Mouse (Mus musculus) liver, embryonic 14.5 days (tissue): ENCODE measurements around the gene Sowaha. TPM values are rescaled to one million over a fixed set of nuclear protein-coding genes. Genes with fewer than 3 reads are reported as not detected.

Source experiments
- ATAC-seq: fragments of 200-750 bp; cut with Nextera tagmentation; 2 replicates; pipeline ENCODE4 v1.8.0; 2017; ENCODE audit warnings: moderate number of reproducible peaks, mild to moderate bottlenecking, moderate library complexity; ENCODE audit not compliant: insufficient read depth
- DNase-seq, 3 experiments: peaks; one replicate each; pipeline ENCODE4 v3.0.0-alpha.2; 2012 to 2013; ENCODE audit warnings: low read depth in 3 of 3, low spot score in 3 of 3
- H3K27ac ChIP-seq: fragments of 300-500 bp; sonication (generic); 2 replicates; pipeline ENCODE4 v1.5.1; 2014; ENCODE audit warnings: moderate library complexity, mild to moderate bottlenecking, control low read depth, inconsistent platforms
- H3K27me3 ChIP-seq: fragments of 300-500 bp; sonication (generic); 2 replicates; pipeline ENCODE4 v1.6.1; 2014; ENCODE audit warnings: mild to moderate bottlenecking, low read length, moderate library complexity; ENCODE audit not compliant: control insufficient read depth, insufficient read depth
- H3K36me3 ChIP-seq: fragments of 300-500 bp; sonication (generic); replicated peaks from 2 replicates; pipeline ENCODE4 v1.6.1; 2014; ENCODE audit warnings: low read depth; ENCODE audit not compliant: control insufficient read depth, insufficient read depth
- H3K4me1 ChIP-seq, 2 experiments: fragments of 200-500 bp in 1 of 2; fragments of 300-500 bp in 1 of 2; sonication (generic) in 1 of 2; replicated peaks; 2 replicates each; pipeline ENCODE4 v1.6.1; 2012 to 2014; ENCODE audit warnings: antibody characterized with exemption in 1 of 2, inconsistent platforms in 1 of 2, low read length in 1 of 2; ENCODE audit not compliant: control insufficient read depth in 2 of 2, insufficient read depth in 2 of 2
- H3K4me2 ChIP-seq: fragments of 300-500 bp; sonication (generic); 2 replicates; pipeline ENCODE4 v1.6.1; 2014; ENCODE audit warnings: low read depth, mild to moderate bottlenecking, control low read depth, moderate library complexity
- H3K4me3 ChIP-seq, 2 experiments: fragments of 200-500 bp in 1 of 2; fragments of 300-500 bp in 1 of 2; sonication (generic) in 1 of 2; 2 replicates each; pipeline ENCODE4 v1.5.1; 2012 to 2014; ENCODE audit warnings: low read depth in 2 of 2, low read length in 2 of 2, mild to moderate bottlenecking in 2 of 2, control low read depth in 1 of 2, inconsistent platforms in 1 of 2, moderate library complexity in 1 of 2; ENCODE audit not compliant: insufficient read depth in 1 of 2
- H3K9ac ChIP-seq: fragments of 300-500 bp; sonication (generic); replicated peaks from 2 replicates; pipeline ENCODE4 v1.6.1; 2014; ENCODE audit warnings: mild to moderate bottlenecking, control low read depth, moderate library complexity
- H3K9me3 ChIP-seq: fragments of 300-500 bp; sonication (generic); 2 replicates; pipeline ENCODE4 v1.6.1; 2016; ENCODE audit warnings: low read length, mixed read lengths; ENCODE audit not compliant: control insufficient read depth
- CTCF ChIP-seq: IDR thresholded peaks from 2 replicates; pipeline ENCODE4 v1.5.1; 2016; ENCODE audit warnings: antibody characterized with exemption, low read depth, control low read depth
- EP300 ChIP-seq: IDR thresholded peaks from 2 replicates; pipeline ENCODE4 v1.6.1; 2016; ENCODE audit warnings: antibody characterized with exemption, low read depth
- whole genome bisulfite sequencing: fragments of 180-500 bp; shearing (Covaris S2); extraction: QIAGEN DNeasy Blood & Tissue Kit; methylation state at CpG from one replicate; pipeline ENCODE4 v1.1.7; 2014; ENCODE audit not compliant: insufficient replicate concordance; 5-methylcytosine and 5-hydroxymethylcytosine counted together
- polyA plus RNA-seq, 2 experiments: library from polyadenylated mRNA; depleted of rRNA in 1 of 2; stranded (reverse) in 1 of 2; unstranded in 1 of 2; fragments of >200 nt; fragmentation: Nextera tagmentation in 1 of 2; extraction: Ambion mirVana in 1 of 2; gene quantifications; 2 replicates each; pipeline versions ENCODE4 v1.2.1 to v1.2.3; 2012 to 2014

Gene Sowaha
- polyA plus RNA-seq, 2 experiments, result 13.1 to 15.4 TPM

- WGBS, result 54% methylated on average over 6 of the region's 6 CpGs
- peaks cover 2 to 5% of the 10 kb centered on the region in 2 experiments; a peak in 2 of 4 replicates for H3K4me1 ChIP-seq
- no peaks in the 10 kb centered on the region for H3K9me3 ChIP-seq
- H3K4me3 ChIP-seq, result no peak overlapping the region
- H3K9ac ChIP-seq, result no peak overlapping the region
- no peak overlapping the region for H3K4me2 ChIP-seq
- no peak for ATAC-seq
- H3K36me3 ChIP-seq, result no peaks in the 10 kb centered on the region
- no peaks in the 10 kb centered on the region for H3K27me3 ChIP-seq
- DNase-seq, result no peak
- H3K27ac ChIP-seq, result no peak overlapping the region
- TF ChIP-seq CTCF (no peak), EP300 (no peak)
Measured at GRCm38 (mm10) chr11:53495417-53495816, 15.3 kb upstream of the Sowaha start.

- Histone ChIP-seq H3K9ac (no peak overlapping the region), H3K4me1 (peaks cover 2 to 5% of the 10 kb centered on the region in 2 experiments; a peak in 2 of 4 replicates), H3K9me3 (no peaks in the 10 kb centered on the region; the same call in 1 of the 2 replicates), H3K4me2 (no peak overlapping the region), H3K27me3 (no peaks in the 10 kb centered on the region), H3K4me3 (no peak overlapping the region), H3K36me3 (no peaks in the 10 kb centered on the region), H3K27ac (no peak overlapping the region)
- 50% methylated on average over 3 of the region's 3 CpGs for WGBS
- ATAC-seq (no peak), DNase-seq (no peak)
- TF ChIP-seq EP300 (no peak), CTCF (no peak)
Measured at GRCm38 (mm10) chr11:53493243-53493955, 13.3 kb upstream of the Sowaha start.

GRCm38 (mm10) chr11:53491954-53492401 is 11.9 kb upstream of the Sowaha start:
- Histone ChIP-seq H3K27me3 (peaks cover 9% of the 10 kb centered on the region), H3K4me3 (no peak overlapping the region), H3K36me3 (no peaks in the 10 kb centered on the region), H3K4me2 (no peak overlapping the region), H3K27ac (no peak overlapping the region), H3K9ac (no peak overlapping the region), H3K9me3 (no peaks in the 10 kb centered on the region; the same call in 1 of the 2 replicates), H3K4me1 (peaks cover 2 to 6% of the 10 kb centered on the region in 2 experiments; a peak in 3 of 4 replicates)
- DNase-seq, result no peak
- WGBS, result 18% methylated on average over 8 of the region's 8 CpGs
- ATAC-seq, result no peak
- TF ChIP-seq CTCF, result no peak
- TF ChIP-seq EP300, result no peak

GRCm38 (mm10) chr11:53489421-53489820 is 9.3 kb upstream of the Sowaha start:
- no peak for ATAC-seq
- Histone ChIP-seq H3K27me3 (peaks cover 14% of the 10 kb centered on the region), H3K4me3 (no peak overlapping the region), H3K9ac (no peak overlapping the region), H3K36me3 (no peaks in the 10 kb centered on the region), H3K4me2 (no peak overlapping the region), H3K9me3 (no peaks in the 10 kb centered on the region; the same call in 1 of the 2 replicates), H3K27ac (no peak overlapping the region), H3K4me1 (peaks cover 7 to 8% of the 10 kb centered on the region in 2 experiments)
- WGBS, result 75% methylated on average over 9 of the region's 9 CpGs
- TF ChIP-seq EP300 (no peak), CTCF (no peak)
- DNase-seq, result no peak

GRCm38 (mm10) chr11:53489007-53489406 is 8.9 kb upstream of the Sowaha start:
- Histone ChIP-seq H3K27me3 (peaks cover 14% of the 10 kb centered on the region), H3K4me2 (no peak overlapping the region), H3K9ac (no peak overlapping the region), H3K9me3 (no peaks in the 10 kb centered on the region; the same call in 1 of the 2 replicates), H3K4me3 (no peak overlapping the region), H3K36me3 (no peaks in the 10 kb centered on the region), H3K4me1 (peaks cover 11 to 12% of the 10 kb centered on the region in 2 experiments), H3K27ac (no peak overlapping the region)
- DNase-seq (no peak), ATAC-seq (no peak)
- 82% methylated on average over 5 of the region's 5 CpGs for WGBS
- no peak for TF ChIP-seq EP300
- TF ChIP-seq CTCF, result peak; percentile 49
